Mouse (Mus musculus) heart, adult 9 months (tissue): Measurements from ENCODE around the gene Hrnr.

Experiments
- DNase-seq, 2 experiments: peaks; one replicate each; pipeline ENCODE4 v3.0.0; 2022; ENCODE audit warnings: low spot score in 2 of 2

Hrnr gene

GRCm38 (mm10) chr3:93319449-93319848 is at the start of gene Hrnr:
TSS of gene Hrnr (plus strand) at chr3:93319749.
- no peak for DNase-seq

GRCm38 (mm10) chr3:93273223-93273622 is 46.3 kb upstream of the Hrnr start, which contains the start of gene Flg:
TSS of gene Flg (plus strand) at chr3:93273523.
- no peak for DNase-seq

DNA sequence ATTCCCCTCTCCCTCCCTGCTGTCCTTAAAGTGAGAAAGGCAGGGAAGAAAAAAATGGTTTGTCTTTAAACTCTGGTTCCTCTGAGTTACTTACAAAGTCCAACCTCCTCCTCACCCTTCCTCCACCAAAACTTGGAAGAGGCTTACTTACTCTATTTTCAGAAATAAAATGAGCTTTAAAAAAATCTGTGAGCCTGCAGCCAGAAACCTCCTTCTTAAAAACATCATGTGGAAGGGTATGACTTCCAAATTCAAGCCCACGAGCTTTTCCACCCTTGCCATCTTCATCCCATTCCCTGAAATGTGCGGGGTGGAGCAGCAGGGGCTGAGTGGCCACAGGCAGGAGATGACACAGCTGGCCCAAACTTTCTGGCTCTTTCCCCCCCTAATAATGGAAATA is 22.0 kb upstream of the Hrnr start:
- no peak for DNase-seq

DNA sequence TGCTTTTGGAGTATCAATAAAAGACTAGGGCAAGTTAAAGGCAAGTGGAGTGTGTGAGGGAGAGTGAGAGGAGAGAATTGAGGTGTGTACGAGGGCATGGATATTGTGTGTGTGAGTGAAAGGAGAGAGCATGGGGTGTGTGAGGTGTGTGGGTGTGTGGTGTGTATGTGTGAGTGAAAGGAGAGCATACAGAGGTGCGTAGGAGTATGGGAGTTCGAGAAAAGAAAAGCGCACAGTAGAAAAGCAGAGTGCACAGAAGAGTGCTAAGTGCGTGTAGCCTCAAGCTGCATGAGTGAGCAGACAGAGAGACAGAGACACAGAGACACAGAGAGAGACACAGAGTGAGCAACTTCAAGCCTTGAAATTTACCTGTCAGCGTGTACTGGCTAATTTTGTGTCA is 19.7 kb upstream of the Hrnr start:
- DNase-seq = no peak

DNA sequence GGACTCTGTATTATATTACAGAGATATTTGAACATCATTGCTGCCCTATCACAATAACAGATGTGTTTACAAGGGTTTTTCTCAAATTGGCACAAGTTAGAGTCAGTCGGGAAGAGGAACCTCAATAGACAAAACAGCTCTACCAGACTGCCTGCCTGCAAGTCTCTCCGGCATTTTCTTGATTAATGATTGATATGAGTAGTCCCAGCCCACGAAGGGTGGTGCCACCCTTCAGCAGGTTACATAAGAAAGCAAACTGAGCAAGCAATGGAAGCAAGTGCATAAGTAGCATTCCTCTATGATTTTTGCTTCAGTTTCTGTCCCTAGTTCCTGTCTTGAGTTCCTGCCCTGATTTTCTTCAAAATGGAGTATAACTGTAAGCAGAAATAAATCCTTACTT is 17.7 kb upstream of the Hrnr start:
- DNase-seq = no peak

DNA sequence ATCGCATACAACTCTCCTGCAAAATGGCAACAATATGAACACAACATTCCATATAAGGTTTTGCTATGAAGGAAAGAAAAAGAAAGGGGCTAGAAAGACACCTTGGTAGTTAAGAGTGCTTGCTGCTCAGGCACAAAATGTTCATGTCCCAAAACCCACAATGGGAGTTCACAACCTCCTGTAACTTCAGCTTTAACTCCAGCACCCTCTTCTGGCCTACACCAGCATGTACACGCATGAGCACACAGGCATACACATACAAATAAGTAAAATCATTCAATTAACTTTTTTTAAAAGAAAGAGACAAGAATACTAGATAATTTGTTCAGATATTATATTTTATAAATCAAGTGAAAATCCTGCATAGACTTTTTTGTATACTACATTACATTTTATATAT is 13.4 kb upstream of the Hrnr start:
- no peak for DNase-seq

- no peak for DNase-seq
Observed at GRCm38 (mm10) chr3:93311371-93311770, 8.2 kb upstream of the Hrnr start.

DNA sequence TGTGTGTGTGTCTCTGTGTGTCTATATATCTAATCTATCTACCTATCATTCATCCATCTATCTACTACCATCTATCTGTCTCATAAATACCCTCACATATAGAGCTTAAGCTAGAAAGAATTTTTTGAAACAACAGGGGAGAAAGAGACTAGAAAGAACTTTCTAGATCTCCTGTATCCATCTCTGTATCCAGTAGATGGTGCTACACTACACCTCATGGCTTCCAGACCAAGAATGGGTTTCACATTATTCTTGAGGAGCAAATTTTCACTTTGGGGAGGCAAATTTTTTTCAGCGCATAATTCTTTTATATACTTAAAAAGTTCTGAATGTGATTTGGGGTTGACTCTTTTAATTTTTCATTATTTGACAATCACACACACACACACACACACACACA is 5.2 kb upstream of the Hrnr start:
- no peak for DNase-seq

GRCm38 (mm10) chr3:93337749-93338148 is 18.2 kb downstream of the Hrnr start:
- no peak for DNase-seq

DNA sequence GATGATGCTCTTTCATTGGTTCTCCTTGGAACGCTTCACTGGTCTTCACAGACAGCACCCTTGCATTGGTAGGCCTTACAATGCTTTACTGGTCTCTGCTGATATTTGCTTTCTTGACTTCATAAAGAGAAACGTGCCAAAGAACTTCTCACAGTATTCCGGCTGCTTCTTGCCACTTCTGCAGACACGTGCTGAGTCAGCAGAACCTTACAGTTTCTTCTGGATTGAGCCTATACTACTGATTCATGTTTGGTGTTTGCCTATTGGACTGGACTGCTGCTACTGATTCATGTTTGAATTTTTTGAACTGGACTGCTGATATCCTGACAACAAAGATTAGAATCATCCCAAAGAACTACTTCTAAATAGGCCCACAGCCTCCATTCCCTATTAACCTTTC is 20.5 kb downstream of the Hrnr start:
- no peak for DNase-seq

DNA sequence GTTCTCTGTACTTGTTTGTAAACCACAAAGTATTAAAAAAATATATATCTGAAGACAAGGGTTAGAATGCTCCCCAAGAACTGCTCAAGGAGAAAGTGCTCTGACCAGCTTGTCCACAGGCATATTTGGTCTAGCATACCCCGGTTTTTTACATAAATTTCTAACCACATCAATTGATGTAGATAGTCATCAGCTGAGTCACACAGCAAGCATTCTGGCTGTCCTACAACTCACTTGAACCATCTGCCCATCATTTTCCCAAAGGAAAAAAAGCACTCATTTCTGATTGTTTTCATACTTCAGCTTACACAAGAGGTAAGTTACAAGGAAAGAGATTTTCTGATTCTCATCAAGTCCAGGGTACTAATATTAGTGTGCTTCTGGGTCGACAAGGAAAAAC is 27.3 kb downstream of the Hrnr start:
- no peak for DNase-seq

DNA sequence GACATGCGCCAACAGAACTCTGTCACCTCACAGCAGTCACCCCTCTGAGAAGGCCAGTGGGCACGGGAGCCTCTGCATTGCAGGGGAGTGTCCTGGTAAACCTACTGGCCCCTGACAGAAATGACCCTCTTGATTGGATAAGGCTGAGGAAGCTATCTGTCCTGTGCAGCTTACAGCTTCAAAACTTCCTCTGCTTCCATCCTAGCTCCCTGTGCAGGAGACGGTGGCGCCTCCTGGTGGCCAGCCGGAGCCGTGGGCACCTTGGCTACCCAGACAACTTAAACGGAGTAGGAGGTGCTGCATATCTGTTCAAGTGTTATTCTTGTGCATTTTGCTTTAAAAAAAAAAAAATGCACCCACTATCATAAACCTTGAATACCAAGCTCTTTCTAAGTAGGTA is 40.5 kb downstream of the Hrnr start:
- DNase-seq = no peak

DNA sequence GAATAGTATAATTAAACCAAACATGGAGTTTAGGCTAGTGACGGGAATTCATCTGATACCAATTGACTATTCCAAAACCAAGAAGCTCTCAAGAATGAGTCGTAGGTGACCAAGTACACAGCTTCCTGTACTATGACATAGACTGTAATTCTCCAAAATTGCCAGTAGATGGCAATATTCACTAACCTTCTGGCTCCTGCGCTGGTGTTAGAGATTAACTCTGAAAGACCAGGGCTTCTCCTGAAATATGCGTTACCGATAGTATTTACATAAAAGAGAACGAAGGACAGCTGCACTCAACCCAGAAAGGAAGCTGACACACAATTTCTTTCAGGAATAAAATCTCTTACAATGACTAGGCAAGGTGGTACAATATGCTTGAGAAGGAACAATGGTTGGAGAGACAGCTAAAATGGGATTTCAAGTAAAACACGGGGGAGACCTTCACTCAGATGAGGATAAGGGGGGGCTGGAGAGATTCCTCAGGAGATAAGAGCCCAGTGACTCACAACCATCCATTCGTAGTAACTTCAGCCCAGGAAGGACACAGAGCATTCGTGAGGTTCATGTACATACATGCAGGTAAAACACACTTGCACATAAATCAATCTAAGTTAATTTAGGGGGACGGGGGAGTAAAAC is 42.5 kb downstream of the Hrnr start:
- DNase-seq = peak; percentile 2 to 15

DNA sequence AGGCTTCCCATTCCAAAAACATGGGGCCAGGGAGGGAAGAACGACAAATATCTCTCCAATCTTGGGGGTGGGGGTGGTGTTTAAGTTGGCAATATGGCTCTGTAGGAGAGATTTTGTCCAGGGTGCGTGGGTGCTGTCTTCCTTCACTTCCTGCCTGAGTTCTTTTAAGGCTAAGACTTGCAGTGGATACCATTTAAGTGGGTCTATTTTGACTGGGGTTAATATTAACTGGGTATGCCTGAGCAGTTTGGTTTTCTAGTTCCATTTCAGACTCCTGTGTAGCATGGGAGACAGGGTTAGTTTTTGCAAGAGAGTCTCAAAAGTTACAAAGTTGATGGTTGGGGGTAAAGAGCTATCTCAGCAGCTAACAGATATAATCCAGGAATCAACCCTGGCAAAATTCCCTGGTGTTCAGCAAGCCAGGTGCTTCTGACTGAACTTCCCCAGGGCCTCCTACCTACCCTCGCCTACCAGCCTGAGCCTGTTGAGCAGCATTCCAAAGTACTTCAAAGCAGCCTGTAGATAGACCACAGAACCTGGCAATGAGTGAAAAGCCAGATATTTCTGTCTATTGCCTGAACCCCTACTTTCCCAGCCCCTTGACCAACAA is 47.5 kb downstream of the Hrnr start:
- no peak for DNase-seq

DNA sequence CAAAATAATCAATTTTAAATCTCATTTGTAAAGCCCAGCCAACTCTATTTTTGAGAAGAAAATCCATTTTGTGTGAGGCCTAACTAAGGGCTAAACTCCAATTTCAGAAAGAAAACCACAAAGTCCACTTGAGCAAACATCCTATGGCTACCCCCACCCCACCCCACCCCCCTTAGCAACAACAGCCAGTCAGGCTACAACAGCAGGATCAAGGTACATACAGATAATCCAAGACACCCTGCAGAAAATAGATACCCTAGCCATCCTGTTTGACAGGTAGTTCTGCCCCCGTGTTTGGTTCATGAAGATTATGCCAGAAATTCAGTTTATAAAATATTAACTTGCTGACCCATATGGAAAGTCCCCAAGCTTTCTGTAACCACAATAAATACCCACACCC is 48.6 kb downstream of the Hrnr start:
- no peak for DNase-seq

GRCm38 (mm10) chr3:93373416-93373815 is 53.9 kb downstream of the Hrnr start:
- DNase-seq = no peak

DNA sequence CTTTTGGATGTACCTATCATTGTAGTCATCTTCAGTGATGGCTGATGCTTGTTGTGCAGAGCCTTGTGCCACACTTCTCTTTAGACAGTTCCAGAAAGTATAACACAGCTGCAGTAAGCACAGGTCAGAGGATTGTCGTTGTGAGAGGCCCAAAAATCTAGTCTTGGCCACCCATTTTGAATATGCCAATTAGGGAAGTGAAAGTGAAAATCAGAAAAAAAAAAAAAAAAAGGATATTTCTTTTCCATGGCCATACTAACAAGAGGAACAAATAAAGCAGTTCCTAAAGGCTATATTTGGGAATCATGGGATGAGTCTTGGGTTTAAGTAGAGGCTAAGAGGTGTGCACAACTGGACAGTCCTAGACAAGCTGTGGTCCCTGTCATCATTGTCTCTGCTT is 55.6 kb downstream of the Hrnr start:
- DNase-seq = no peak

DNA sequence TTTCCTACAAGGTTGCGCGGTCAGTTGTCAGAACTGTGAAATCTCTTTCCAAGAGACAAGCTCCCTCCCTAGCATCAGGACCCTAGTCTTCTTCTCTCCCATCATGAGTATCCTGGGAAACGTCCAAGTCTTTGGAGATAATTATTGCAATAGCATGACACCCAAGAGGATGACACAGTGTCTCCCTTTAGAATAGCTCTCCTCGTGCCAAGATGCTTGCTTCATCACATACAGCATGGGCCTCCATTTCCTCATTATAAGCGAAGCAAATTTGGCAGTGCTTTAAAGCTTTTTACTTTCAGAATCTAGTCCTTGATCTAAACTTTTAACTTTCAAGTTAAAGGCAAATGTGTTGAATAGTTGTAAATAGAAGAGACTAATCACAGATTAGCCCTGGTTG is 56.1 kb downstream of the Hrnr start:
- DNase-seq = no peak

DNA sequence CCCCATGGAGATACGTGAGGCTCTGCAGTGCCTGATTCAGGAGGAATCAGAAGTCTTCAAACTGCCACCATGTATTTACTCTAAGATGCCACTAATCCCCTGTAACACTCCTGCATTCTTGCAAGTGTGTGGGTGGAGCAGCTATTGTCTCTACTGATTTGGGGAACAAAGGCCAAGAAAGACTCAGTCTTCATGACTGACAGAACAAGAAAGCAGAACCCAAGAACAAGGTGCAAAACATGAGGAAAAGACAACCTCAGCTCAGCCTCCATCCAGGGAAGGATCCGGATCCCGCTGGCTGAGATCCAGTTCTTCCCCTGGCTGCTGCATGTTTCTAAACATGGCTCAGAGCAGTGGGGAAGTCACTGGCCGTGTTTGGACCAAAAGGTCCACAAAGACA is 58.6 kb downstream of the Hrnr start:
- DNase-seq = no peak
